In genomic region chr1:82168949-82169348, GRCm38 (mm10) we compare ENCODE assay signal across 24 mouse cellular contexts.
A peak's percentile ranks its signal among the peaks of the same experiment; 100 is the strongest.
DNase-seq lines count a peak whose midpoint lies in the region; ATAC-seq and TF ChIP-seq lines count a peak whose summit lies in the region.
"Had no signal": no experiment of that assay in that cellular context is flagged by ENCODE, and none has a peak within 500 bp of the region (broad histone marks: within the 10 kb centered on the region; RNA-seq: fewer than 3 reads in every experiment).

No protein-coding gene starts in this region.

- H3K36me3 ChIP-seq in liver, adult 2 months (ENCODE audit: control insufficient read depth, insufficient read depth, low read length): no peaks in the 10 kb centered on the region
- no peaks in the 10 kb centered on the region for H3K36me3 ChIP-seq in liver, embryonic 13.5 days
- no peaks in the 10 kb centered on the region for H3K36me3 ChIP-seq in liver, embryonic 15.5 days (replicated peaks)
- no peaks in the 10 kb centered on the region for H3K36me3 ChIP-seq in liver, postnatal 0 days (replicated peaks; ENCODE audit: insufficient read depth, low read length)
- H3K36me3 ChIP-seq: embryonic facial prominence, embryonic 10.5 days; embryonic facial prominence, embryonic 12.5 days; G1E had no signal

- TF ChIP-seq POLR2A in liver, adult 2 months (IDR thresholded peaks at IDR 0.05; ENCODE audit: extremely low read depth, insufficient read depth, low read length): no peak

- no peaks in the 10 kb centered on the region for H3K27me3 ChIP-seq in liver, adult 2 months (ENCODE audit: control insufficient read depth, insufficient read depth, low read length)
- H3K27me3 ChIP-seq in liver, embryonic 13.5 days: no peaks in the 10 kb centered on the region
- H3K27me3 ChIP-seq in liver, embryonic 15.5 days: no peaks in the 10 kb centered on the region
- H3K27me3 ChIP-seq in liver, postnatal 0 days (ENCODE audit: insufficient read depth, low read length): no peaks in the 10 kb centered on the region
- H3K27me3 ChIP-seq: CH12.LX; embryonic facial prominence, embryonic 12.5 days; forebrain, embryonic 13.5 days; Patski had no signal

- H3K9ac ChIP-seq in liver, adult 2 months (ENCODE audit: low read depth, low read length): no peak overlapping the region
- H3K9ac ChIP-seq in liver, embryonic 13.5 days: no peak overlapping the region
- H3K9ac ChIP-seq in liver, embryonic 15.5 days: no peak overlapping the region
- H3K9ac ChIP-seq in liver, postnatal 0 days (replicated peaks): no peak overlapping the region
- H3K9ac ChIP-seq: embryonic facial prominence, embryonic 12.5 days; forebrain, embryonic 13.5 days had no signal

- no peaks in the 10 kb centered on the region for H3K79me2 ChIP-seq in liver, adult 2 months (ENCODE audit: control insufficient read depth, insufficient read depth, low read length)

- DNase-seq in liver, adult 2 months (ENCODE audit: extremely low read depth, low read depth, low spot score): peak; percentile 98
- DNase-seq in liver: no peak
- no peak for DNase-seq in liver, embryonic 13.5 days
- DNase-seq in liver, postnatal 0 days: no peak
- DNase-seq in layer of hippocampus, adult 2 months (ENCODE audit: low spot score in 2 of 2): no peak
- no peak for DNase-seq in urinary bladder, postnatal 4 days (ENCODE audit: low spot score in 2 of 2)
- DNase-seq: adrenal gland, adult 8-10 months; adrenal gland, postnatal 14 days; adrenal gland, postnatal 36 days; B cell, adult 2 months; cerebellum, adult 11-12 months; cerebellum, adult 2 months; cerebellum, adult 9-10 months; cerebellum, postnatal 10 days; cerebellum, postnatal 25 days had no signal

- H3K9me3 ChIP-seq in liver, embryonic 13.5 days (replicated peaks): no peaks in the 10 kb centered on the region
- H3K9me3 ChIP-seq in liver, embryonic 15.5 days (replicated peaks): no peaks in the 10 kb centered on the region
- H3K9me3 ChIP-seq in liver, postnatal 0 days (ENCODE audit: low read length): no peaks in the 10 kb centered on the region
- H3K9me3 ChIP-seq: embryonic facial prominence, embryonic 10.5 days; embryonic facial prominence, embryonic 12.5 days; forebrain, embryonic 13.5 days; G1E had no signal

- H3K4me3 ChIP-seq in liver, adult 2 months (ENCODE audit: insufficient read depth, low read depth, low read length): no peak overlapping the region
- H3K4me3 ChIP-seq in liver, embryonic 13.5 days (replicated peaks): no peak overlapping the region
- no peak overlapping the region for H3K4me3 ChIP-seq in liver, embryonic 15.5 days (replicated peaks)
- no peak overlapping the region for H3K4me3 ChIP-seq in liver, postnatal 0 days (ENCODE audit: low read depth, low read length)
- H3K4me3 ChIP-seq in layer of hippocampus, adult 2 months: no peak overlapping the region
- H3K4me3 ChIP-seq: embryonic facial prominence, embryonic 10.5 days; embryonic facial prominence, embryonic 12.5 days; forebrain, embryonic 13.5 days had no signal

- peak; percentile 60 for ATAC-seq in liver, embryonic 13.5 days (ENCODE audit: low read depth)
- ATAC-seq in liver, embryonic 15.5 days (ENCODE audit: insufficient read depth): peak; percentile 58
- ATAC-seq in liver, postnatal 0 days: peak; percentile 78
- ATAC-seq: activated CD4-positive, CD25-positive, alpha-beta regulatory T cell, adult 4 months; CD4-positive, CD25-positive, alpha-beta regulatory T cell, adult 4 months; forebrain, embryonic 13.5 days; Patski had no signal

- WGBS in liver, adult 2 months: 17% methylated on average over 2 of the region's 2 CpGs
- 84% methylated on average over 2 of the region's 2 CpGs for WGBS in liver, embryonic 13.5 days (ENCODE audit: insufficient replicate concordance)
- 61% methylated on average over 2 of the region's 2 CpGs for WGBS in liver, embryonic 15.5 days (ENCODE audit: insufficient replicate concordance)
- WGBS in liver, postnatal 0 days (ENCODE audit: insufficient replicate concordance): 59% methylated on average over 2 of the region's 2 CpGs

- H3K27ac ChIP-seq in liver, adult 2 months (replicated peaks; ENCODE audit: insufficient read depth, low read depth, low read length): peak overlapping the region; percentile 84
- no peak overlapping the region for H3K27ac ChIP-seq in liver, embryonic 13.5 days
- H3K27ac ChIP-seq in liver, embryonic 15.5 days (replicated peaks): no peak overlapping the region; the same call in 1 of the 2 replicates
- H3K27ac ChIP-seq in liver, postnatal 0 days (ENCODE audit: low read depth): peak overlapping the region; percentile 48; the same call in 1 of the 2 replicates
- no peak overlapping the region for H3K27ac ChIP-seq in layer of hippocampus, adult 2 months
- H3K27ac ChIP-seq: embryonic facial prominence, embryonic 10.5 days; embryonic facial prominence, embryonic 12.5 days; forebrain, embryonic 13.5 days had no signal

- no peak for TF ChIP-seq CTCF in liver, adult 2 months (IDR thresholded peaks at IDR 0.05; ENCODE audit: low read depth, low read length)
- TF ChIP-seq CTCF in liver, postnatal 0 days (IDR thresholded peaks at IDR 0.05; ENCODE audit: low read depth): no peak
- no peak for TF ChIP-seq CTCF in layer of hippocampus, adult 2 months (conservative IDR thresholded peaks at IDR 0.05)

- no peak overlapping the region for H3K4me2 ChIP-seq in liver, embryonic 13.5 days
- H3K4me2 ChIP-seq in liver, embryonic 15.5 days: no peak overlapping the region
- no peak overlapping the region for H3K4me2 ChIP-seq in liver, postnatal 0 days (ENCODE audit: low read depth, low read length)
- H3K4me2 ChIP-seq: embryonic facial prominence, embryonic 12.5 days; forebrain, embryonic 13.5 days had no signal

- TF ChIP-seq EP300 in liver, postnatal 0 days (IDR thresholded peaks at IDR 0.05; ENCODE audit: low read depth): peak; percentile 52; the same call in 1 of the 2 replicates

- peaks cover 18% of the 10 kb centered on the region; the same call in 1 of the 2 replicates for H3K4me1 ChIP-seq in liver, adult 2 months (ENCODE audit: control insufficient read depth, insufficient read depth, low read length)
- H3K4me1 ChIP-seq in liver, embryonic 13.5 days (replicated peaks): no peaks in the 10 kb centered on the region
- no peaks in the 10 kb centered on the region; the same call in 1 of the 2 replicates for H3K4me1 ChIP-seq in liver, embryonic 15.5 days (replicated peaks)
- peaks cover 8% of the 10 kb centered on the region; the same call in 1 of the 2 replicates for H3K4me1 ChIP-seq in liver, postnatal 0 days (ENCODE audit: insufficient read depth)
- H3K4me1 ChIP-seq: embryonic facial prominence, embryonic 10.5 days; embryonic facial prominence, embryonic 12.5 days; forebrain, embryonic 13.5 days had no signal

Comparison
In these comparisons a context has a peak if more than half of its experiments do, and no peak if none do; other contexts are left out.
1. H3K27ac ChIP-seq: peak in liver, adult 2 months (single experiment) and liver, postnatal 0 days (single experiment); none in liver, embryonic 13.5 days (single experiment), liver, embryonic 15.5 days (single experiment) and layer of hippocampus, adult 2 months (single experiment).
2. Peak in every context shown above with its lines, with median percentiles within 50 percentile points of each other: ATAC-seq.